Mouse (Mus musculus) A20 (cell line): Measurements from ENCODE around the gene Cel.

Source experiments
- DNase-seq: peaks from one replicate; pipeline ENCODE4 v3.0.0-alpha.2; 2011; ENCODE audit warnings: low read depth, low spot score

Cel gene

GRCm38 (mm10) chr2:28521571-28522151 is 41.5 kb downstream of the Cel start:
- DNase-seq = no peak

- no peak for DNase-seq
Measured at GRCm38 (mm10) chr2:28520581-28520980, 42.6 kb downstream of the Cel start.

GRCm38 (mm10) chr2:28518231-28518630 is 45.0 kb downstream of the Cel start:
- peak; percentile 22 for DNase-seq

- DNase-seq = peak; percentile 81
Measured at GRCm38 (mm10) chr2:28517206-28517909, 45.8 kb downstream of the Cel start.

- DNase-seq = peak; percentile 87
Measured at GRCm38 (mm10) chr2:28514489-28514888, 48.7 kb downstream of the Cel start.

- DNase-seq = no peak
Measured at GRCm38 (mm10) chr2:28513431-28514370, 49.5 kb downstream of the Cel start.

- peak; percentile 86 for DNase-seq
Measured at GRCm38 (mm10) chr2:28512798-28513401, 50.3 kb downstream of the Cel start, which contains the start of gene Ralgds. TSS of gene Ralgds (plus strand) at chr2:28513125.

- peak; percentile 42 for DNase-seq
Measured at GRCm38 (mm10) chr2:28511600-28511999, 51.6 kb downstream of the Cel start.

GRCm38 (mm10) chr2:28506291-28506690 is 56.9 kb downstream of the Cel start:
- no peak for DNase-seq

GRCm38 (mm10) chr2:28505795-28506194 is 57.4 kb downstream of the Cel start, which contains the start of gene Gm10134:
TSS of gene Gm10134 (plus strand) at chr2:28506095.
- DNase-seq = no peak
